Mouse (Mus musculus) right cerebral cortex, postnatal 25 days (tissue): ENCODE results near the gene Prr7.

Experiments
- DNase-seq: peaks from one replicate; pipeline ENCODE4 v3.0.0; 2022

Prr7 gene

GRCm38 (mm10) chr13:55478036-55478435, 14.0 kb downstream of the Prr7 start:
- DNase-seq = peak; percentile 30

GRCm38 (mm10) chr13:55479008-55479407, 14.9 kb downstream of the Prr7 start:
- no peak for DNase-seq

GRCm38 (mm10) chr13:55479929-55480328, 15.9 kb downstream of the Prr7 start:
- DNase-seq = no peak

GRCm38 (mm10) chr13:55482542-55482941, 18.5 kb downstream of the Prr7 start:
- peak; percentile 19 for DNase-seq

GRCm38 (mm10) chr13:55483071-55483470, 19.0 kb downstream of the Prr7 start:
- no peak for DNase-seq

GRCm38 (mm10) chr13:55483593-55483992, 19.5 kb downstream of the Prr7 start:
- peak; percentile 93 for DNase-seq

GRCm38 (mm10) chr13:55484520-55485088, 20.5 kb downstream of the Prr7 start:
- DNase-seq = no peak

GRCm38 (mm10) chr13:55486029-55486794, 22.1 kb downstream of the Prr7 start:
- DNase-seq = peak; percentile 38

GRCm38 (mm10) chr13:55486916-55487577, 23.0 kb downstream of the Prr7 start:
- DNase-seq = no peak

GRCm38 (mm10) chr13:55487578-55488498, 23.8 kb downstream of the Prr7 start, which contains the start of gene Dbn1:
Dbn1 (minus strand) TSS chr13:55488111.
- no peak for DNase-seq

- no peak for DNase-seq
These were observed 30.2 kb downstream of the Prr7 start for GRCm38 (mm10) chr13:55494257-55494656.

GRCm38 (mm10) chr13:55494883-55495621, 31.0 kb downstream of the Prr7 start:
- DNase-seq = no peak

GRCm38 (mm10) chr13:55495702-55496101, 31.6 kb downstream of the Prr7 start:
- no peak for DNase-seq

- DNase-seq = no peak
These were observed 32.6 kb downstream of the Prr7 start for GRCm38 (mm10) chr13:55496661-55497060.

GRCm38 (mm10) chr13:55498906-55499305, 34.8 kb downstream of the Prr7 start:
- DNase-seq = no peak

GRCm38 (mm10) chr13:55500575-55500974, 36.5 kb downstream of the Prr7 start:
- DNase-seq = no peak

GRCm38 (mm10) chr13:55502405-55502804, 38.3 kb downstream of the Prr7 start:
- no peak for DNase-seq

GRCm38 (mm10) chr13:55504390-55504789, 40.3 kb downstream of the Prr7 start:
- DNase-seq = no peak

GRCm38 (mm10) chr13:55505810-55506209, 41.7 kb downstream of the Prr7 start:
- DNase-seq = no peak

GRCm38 (mm10) chr13:55506697-55507096, 42.6 kb downstream of the Prr7 start:
- DNase-seq = no peak

- no peak for DNase-seq
These were observed 43.8 kb downstream of the Prr7 start for GRCm38 (mm10) chr13:55507877-55508276.

- DNase-seq = no peak
These were observed 44.5 kb downstream of the Prr7 start for GRCm38 (mm10) chr13:55508531-55508930.
